Mouse (Mus musculus): ENCODE data around the gene Tyrobp.
A peak's percentile ranks its signal among the peaks of the same experiment; 100 is the strongest.

Tyrobp gene

DNA sequence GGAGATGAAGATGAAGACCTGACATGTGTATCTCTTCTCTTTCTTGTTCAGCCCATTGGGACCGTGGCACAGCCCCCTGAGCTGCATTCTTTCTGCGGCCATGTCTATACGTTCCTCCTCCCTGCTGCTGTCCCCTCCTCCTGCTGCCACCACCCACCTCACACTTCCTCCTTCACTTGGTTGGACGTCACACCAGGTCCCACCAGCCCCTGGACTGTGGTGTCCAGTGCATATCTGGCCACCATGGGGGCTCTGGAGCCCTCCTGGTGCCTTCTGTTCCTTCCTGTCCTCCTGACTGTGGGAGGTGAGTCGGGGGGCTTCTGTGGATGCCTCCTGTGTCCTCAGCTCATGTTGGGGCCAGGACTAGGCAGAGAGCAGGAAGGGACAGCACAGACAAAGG, at the start of gene Tyrobp:
TSS of gene Tyrobp (plus strand) at position 165 of the 400 bp plus-strand sequence.
- DNase-seq (ENCODE audit: extremely low spot score) = no peak

- DNase-seq (ENCODE audit: extremely low spot score) = no peak
These were observed 46.1 kb upstream of the Tyrobp start for GRCm38 (mm10) chr7:30367466-30367865.

DNA sequence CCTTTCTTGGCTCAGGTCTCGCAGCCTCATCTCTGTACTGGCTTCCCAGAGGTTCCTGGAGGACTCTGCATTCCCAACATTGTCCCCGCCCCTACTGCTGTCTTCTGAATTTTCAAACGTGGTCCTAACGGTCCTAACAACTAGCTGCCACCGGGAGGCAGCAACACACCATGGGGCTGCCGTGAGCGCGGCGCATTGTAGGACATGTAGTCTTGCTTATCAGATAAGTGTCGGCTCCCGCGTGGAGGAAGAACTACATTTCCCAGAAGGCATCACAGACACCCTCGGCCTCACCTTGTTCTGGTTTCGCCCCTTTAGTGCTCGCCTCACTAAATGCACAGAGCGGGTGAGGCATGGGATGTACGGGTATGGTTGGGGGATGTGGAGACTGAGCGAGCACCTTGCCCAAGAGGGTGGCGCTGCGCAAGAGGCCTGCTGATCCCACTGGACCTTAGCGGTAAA, 40.0 kb upstream of the Tyrobp start:
- DNase-seq (ENCODE audit: extremely low spot score) = peak; percentile 89

GRCm38 (mm10) chr7:30380061-30380460, 33.5 kb upstream of the Tyrobp start:
- no peak for DNase-seq (ENCODE audit: extremely low spot score)

- no peak for DNase-seq (ENCODE audit: extremely low spot score)
These were observed 29.5 kb upstream of the Tyrobp start for GRCm38 (mm10) chr7:30384106-30384505.

DNA sequence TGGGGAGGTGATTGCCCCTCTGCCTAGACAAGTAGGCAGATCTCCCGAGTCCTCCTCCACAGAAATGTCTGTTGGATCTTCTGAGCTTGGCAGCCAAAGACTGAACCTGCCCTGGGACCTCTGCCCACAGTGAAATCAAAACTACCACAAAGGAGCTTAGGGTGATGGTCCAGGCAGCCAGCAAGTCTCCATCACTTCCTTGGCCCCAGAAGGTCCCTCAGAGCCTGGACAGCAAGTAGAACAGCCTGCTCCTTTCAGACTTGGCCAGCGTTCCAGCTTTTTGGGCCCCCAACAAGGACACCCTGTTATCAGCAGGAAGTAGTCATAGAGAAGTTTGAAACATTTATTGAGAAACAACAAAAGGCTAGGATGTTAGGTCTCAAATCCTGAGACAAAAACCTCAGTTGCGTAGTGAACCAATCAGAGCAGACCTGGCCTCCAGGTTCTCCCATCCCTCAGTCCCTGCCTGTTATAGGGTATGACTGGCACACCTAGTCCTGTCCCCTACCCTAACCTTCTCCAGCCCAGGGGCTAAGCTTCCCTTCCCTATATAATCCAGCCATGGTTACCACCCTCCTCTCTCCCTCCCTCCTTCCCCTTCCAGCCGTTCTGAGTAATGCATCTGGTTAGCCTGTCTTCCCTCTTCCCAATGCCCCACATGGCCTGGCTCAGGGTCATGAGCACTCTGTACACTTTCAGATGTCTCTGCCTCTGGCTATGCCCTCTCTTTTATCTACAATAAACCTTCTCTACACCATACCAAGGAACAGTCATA, 20.6 kb upstream of the Tyrobp start:
- no peak for DNase-seq (ENCODE audit: extremely low spot score)

DNA sequence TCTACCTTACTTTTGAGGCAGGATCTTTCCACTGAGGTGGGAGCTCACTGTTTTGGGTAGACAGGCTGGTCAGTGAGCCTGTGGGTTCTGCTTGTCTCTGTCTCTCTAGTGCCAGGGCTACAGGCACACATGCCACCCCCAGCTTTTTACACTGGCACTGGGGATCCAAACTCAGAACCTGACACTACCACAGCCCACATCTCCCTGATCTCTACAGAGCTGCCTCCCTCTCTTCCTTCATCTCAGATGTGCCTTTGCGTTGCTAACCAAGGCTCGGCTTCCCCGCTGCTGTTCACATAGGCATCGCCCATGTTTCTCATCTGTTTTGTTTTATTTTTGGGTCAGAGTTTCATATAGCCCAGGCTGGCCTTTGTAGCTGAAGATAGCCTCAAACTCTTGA, 19.9 kb upstream of the Tyrobp start:
- no peak for DNase-seq (ENCODE audit: extremely low spot score)

- DNase-seq (ENCODE audit: extremely low spot score) = peak; percentile 20
These were observed 19.2 kb upstream of the Tyrobp start for GRCm38 (mm10) chr7:30394379-30394778.

- DNase-seq (ENCODE audit: extremely low spot score) = no peak
These were observed 18.7 kb upstream of the Tyrobp start for GRCm38 (mm10) chr7:30394871-30395270.

GRCm38 (mm10) chr7:30399671-30400070, 13.9 kb upstream of the Tyrobp start:
- DNase-seq (ENCODE audit: extremely low spot score) = no peak

- DNase-seq (ENCODE audit: extremely low spot score) = no peak
These were observed 11.2 kb upstream of the Tyrobp start for GRCm38 (mm10) chr7:30402343-30402742.

GRCm38 (mm10) chr7:30408639-30409038, 4.9 kb upstream of the Tyrobp start:
- no peak for DNase-seq (ENCODE audit: extremely low spot score)

DNA sequence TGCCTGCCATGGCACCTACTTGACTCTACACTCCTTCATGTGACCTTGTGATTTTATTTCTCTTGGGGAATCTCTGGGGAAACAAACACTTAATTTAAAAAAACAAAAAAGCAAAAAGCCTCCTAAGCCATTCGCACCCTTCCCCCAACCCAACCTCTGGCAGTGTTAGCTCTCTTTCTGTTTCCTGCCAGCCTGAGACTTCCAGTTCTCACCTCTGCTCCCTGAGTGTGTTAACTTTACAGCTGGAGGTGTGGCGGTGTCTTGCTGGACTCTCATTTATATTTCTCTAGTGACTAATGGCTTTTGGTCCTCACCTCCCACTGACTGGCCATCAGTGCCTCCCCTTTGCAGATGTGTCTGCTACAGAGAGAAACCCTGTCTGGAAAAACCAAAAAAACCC, 3.8 kb upstream of the Tyrobp start:
- no peak for DNase-seq (ENCODE audit: extremely low spot score)

- DNase-seq (ENCODE audit: extremely low spot score) = no peak
These were observed 2.5 kb upstream of the Tyrobp start for GRCm38 (mm10) chr7:30411023-30411422.

DNA sequence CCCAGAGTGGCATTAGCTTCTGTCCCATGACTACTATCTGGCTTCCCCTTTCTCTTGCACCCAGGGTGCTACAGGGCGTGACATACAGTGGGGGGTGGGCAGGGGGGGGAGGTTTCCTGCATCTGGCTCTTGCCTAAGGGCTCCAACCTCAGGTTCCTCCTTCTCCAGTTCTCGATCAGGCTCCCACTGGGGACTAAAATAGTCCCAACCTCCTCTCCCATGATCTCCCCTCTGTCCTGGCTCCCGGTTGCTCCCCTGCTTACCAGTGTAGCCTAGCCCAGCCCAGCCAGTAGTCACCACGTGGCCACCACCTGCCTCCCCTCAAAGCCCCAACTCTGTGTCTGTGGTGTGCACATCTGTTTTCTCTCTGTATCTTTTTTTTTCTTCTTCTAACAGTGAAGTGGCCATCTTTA, 819 bp upstream of the Tyrobp start:
- no peak for DNase-seq (ENCODE audit: extremely low spot score)

GRCm38 (mm10) chr7:30417856-30418255, 4.3 kb downstream of the Tyrobp start:
- DNase-seq (ENCODE audit: extremely low spot score) = no peak

GRCm38 (mm10) chr7:30419561-30420499, 6.3 kb downstream of the Tyrobp start, which contains the start of gene Hcst:
Gene Hcst, minus strand, starts transcription at chr7:30419854.
- DNase-seq (ENCODE audit: extremely low spot score) = no peak

DNA sequence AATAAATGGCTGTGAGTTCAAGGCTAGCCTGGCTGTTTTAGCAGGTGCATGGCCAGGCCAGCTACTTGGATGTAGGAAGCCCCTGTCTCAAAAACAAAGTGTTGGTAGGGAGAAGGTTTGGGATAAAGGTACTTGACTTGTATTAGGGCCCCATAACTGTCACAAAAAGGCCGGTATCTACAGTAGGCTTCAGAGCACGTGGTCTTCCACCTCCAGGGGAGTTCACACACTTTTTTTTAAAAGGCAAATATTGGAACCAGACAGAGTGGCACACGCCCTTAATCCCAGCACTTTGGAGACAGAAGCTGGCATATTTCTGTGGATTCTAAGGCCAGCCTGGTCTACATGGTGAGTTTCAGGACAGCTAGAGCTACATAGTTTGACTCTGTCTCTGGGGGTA, 7.1 kb downstream of the Tyrobp start:
- no peak for DNase-seq (ENCODE audit: extremely low spot score)

DNA sequence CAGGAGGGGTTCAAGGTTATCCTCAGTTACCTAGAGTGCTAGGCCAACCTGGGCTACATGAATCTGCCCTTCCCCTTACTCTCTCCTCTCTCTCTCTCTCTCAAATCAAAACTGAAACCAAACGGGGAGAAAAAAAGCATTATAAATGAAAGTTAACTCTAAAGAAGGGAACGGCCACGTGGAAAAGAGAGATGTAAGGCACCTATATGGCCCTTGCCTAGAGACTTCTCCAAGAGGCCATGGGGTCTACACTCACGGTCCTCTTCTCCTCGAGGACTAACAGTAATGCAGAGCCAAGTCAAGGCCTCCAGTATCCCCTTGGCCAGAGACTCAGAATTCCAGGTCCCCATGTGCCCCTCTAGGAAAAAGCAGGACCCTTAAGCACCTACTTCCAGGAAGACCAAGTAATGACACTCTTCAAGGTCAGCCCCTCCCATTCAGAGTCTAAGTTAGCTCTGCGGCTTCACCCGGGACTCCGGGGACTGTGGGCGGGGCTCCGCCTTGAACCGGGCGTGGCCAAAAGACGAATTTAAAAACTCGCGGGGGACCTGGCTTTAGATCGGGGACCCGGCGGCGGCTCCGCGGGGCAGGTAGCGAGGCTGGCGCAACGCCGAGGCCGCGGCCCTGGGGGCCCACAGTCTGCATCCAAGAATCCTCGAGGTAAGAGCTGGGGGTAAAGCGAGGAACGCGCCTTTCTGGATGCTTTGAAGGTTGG, 7.8 kb downstream of the Tyrobp start, which contains the start of gene Nfkbid:
TSS of gene Nfkbid (plus strand) at position 558 of the 715 bp plus-strand sequence.
- DNase-seq (ENCODE audit: extremely low spot score) = peak; percentile 47

GRCm38 (mm10) chr7:30421890-30422435, 8.4 kb downstream of the Tyrobp start:
- DNase-seq (ENCODE audit: extremely low spot score) = peak; percentile 82

DNA sequence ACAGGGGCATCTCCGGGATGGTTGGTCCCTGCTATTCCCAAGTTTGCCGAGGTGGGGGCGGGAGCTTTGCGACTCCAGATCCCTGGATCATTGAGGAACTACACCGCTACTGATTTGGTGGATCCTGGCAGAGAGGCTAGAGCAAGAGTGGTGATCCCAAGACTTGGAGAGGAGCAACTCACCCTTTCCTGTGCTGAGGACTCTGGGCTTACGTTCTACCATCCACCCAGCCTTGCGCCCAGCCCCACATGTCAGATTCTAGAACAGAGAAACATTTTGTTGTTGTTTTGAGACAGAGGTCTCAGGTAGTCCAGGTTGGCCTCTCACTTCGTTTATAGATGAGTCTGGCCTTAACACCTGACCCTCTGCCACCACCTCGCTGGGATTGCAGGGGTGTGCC, 9.0 kb downstream of the Tyrobp start:
- DNase-seq (ENCODE audit: extremely low spot score) = no peak

Data from embryo, embryonic 9.5 days (tissue).